Mouse (Mus musculus): ENCODE measurements around the gene Vmn2r3. TPM values are rescaled to one million over a fixed set of nuclear protein-coding genes. Genes with fewer than 3 reads are reported as not detected.
"Not testable (repeated sequence)": the region's sequence is repeated elsewhere in the genome, so short reads cannot be mapped to it uniquely, and the experiment has no call there.

Gene Vmn2r3
- total RNA-seq (2021) = not detected
- long read RNA-seq = 0 reads

DNA sequence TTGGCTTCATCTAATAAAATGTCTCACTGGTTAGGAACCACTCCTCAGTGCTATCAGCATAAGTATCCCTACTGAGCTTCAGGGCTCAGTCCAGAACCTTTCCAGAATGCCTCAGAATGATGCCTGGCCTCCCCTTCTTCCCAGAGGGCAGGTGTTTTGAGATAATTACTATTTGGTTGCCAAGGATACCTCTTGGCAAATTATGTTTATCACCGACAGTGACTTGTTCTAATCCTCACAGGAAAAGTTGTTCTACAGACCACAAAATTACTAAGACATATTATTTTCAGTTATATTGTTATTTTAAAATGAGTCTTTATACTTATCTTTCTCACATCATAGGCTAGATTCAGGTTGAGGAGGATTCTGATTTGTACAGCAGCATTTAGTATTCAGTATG is at the start of gene Vmn2r3:
Gene Vmn2r3 (minus strand): TSS at position 101 of the 400 bp plus-strand sequence.
- DNase-seq (ENCODE audit: low spot score in 2 of 2) = no peak

- DNase-seq (ENCODE audit: low spot score in 2 of 2) = no peak
These were observed 43.0 kb upstream of the Vmn2r3 start for GRCm38 (mm10) chr3:64332548-64332947.

- DNase-seq (ENCODE audit: low spot score in 2 of 2) = no peak
These were observed 32.3 kb upstream of the Vmn2r3 start for GRCm38 (mm10) chr3:64321824-64322223.

DNA sequence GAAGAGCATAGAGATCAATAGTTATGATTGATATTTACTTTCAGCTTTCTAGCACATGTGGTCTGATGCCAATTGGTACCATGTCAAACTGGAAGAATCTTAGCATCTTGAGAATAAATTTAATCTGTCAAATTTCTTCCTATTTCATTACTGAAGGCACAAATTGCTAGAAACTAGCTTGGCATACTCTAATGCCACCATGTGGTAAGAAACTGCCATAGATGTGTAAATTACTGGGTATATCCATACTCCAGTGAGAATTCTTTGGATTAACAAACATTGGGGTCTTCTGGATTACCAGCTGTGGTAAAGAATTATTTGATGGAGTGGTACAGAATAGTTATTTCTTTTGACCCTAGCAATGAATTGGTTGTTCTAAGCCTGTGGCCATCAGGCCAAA is 17.3 kb upstream of the Vmn2r3 start:
- DNase-seq (ENCODE audit: low spot score in 2 of 2) = peak in 1 of 2 experiments; percentile 3

- DNase-seq (ENCODE audit: low spot score in 2 of 2) = no peak
These were observed 23.8 kb downstream of the Vmn2r3 start for GRCm38 (mm10) chr3:64265762-64266112.

GRCm38 (mm10) chr3:64265056-64265761 is 24.3 kb downstream of the Vmn2r3 start:
- not testable (repeated sequence) for DNase-seq (ENCODE audit: low spot score in 2 of 2)

GRCm38 (mm10) chr3:64259582-64259981 is 29.9 kb downstream of the Vmn2r3 start:
- DNase-seq (ENCODE audit: low spot score in 2 of 2) = no peak

- no peak for DNase-seq (ENCODE audit: low spot score in 2 of 2)
These were observed 37.9 kb downstream of the Vmn2r3 start for GRCm38 (mm10) chr3:64251646-64252045.

GRCm38 (mm10) chr3:64250461-64250860 is 39.0 kb downstream of the Vmn2r3 start:
- DNase-seq (ENCODE audit: low spot score in 2 of 2) = not testable (repeated sequence)

DNA sequence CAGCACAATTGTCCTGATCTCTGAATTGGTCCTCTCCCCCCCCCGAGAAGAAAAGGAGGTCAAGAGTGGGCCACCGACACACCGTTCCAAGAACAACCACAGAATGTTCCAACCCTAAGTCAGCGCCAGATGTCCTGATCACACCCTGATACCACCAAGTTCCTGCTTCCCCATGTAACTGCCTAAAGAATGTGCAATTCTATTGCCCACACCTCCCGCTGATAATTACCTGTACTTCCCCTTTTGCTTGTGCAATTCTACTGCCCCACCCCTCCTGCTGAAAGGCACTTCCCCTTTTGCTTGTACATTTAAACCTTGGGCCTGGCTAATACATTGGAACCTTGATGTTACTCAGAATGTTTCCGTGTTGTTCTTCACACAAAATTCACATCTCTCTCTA is 54.0 kb downstream of the Vmn2r3 start:
- DNase-seq (ENCODE audit: low spot score in 2 of 2) = not testable (repeated sequence)

- DNase-seq (ENCODE audit: low spot score in 2 of 2) = not testable (repeated sequence)
These were observed 55.9 kb downstream of the Vmn2r3 start for GRCm38 (mm10) chr3:64233655-64234054.

DNA sequence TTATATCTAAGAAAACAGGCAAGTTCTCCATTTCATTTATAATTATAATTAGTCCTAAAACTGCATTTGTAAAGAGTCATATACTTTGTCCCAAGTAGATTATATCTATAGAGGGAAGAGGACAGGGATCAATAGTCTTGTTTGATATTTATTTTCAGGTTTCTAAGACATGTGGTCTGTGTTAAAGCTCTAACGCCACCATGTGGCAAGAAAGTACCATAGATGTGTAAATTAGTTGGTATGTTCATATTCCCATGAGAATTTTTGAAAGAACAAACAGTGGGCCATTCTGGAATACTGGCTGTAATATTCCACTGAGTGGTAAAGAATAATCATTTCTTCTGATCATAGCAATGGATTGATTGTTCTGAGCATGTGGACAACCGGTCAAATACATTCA is 62.3 kb downstream of the Vmn2r3 start:
- DNase-seq (ENCODE audit: low spot score in 2 of 2) = no peak

Other genes with a start within 250 kb of the Vmn2r3 start
- under 1 TPM; 0.23 to 0.32 TPM for gene Vmn2r1, start 208.2 kb downstream of the Vmn2r3 start, total RNA-seq (2021)
- not detected for gene Vmn2r2, start 147.8 kb downstream of the Vmn2r3 start, total RNA-seq (2021)
- gene Vmn2r4, start 125.7 kb upstream of the Vmn2r3 start, total RNA-seq (2021) = not detected
- not detected for gene Vmn2r5, start 220.1 kb upstream of the Vmn2r3 start, total RNA-seq (2021)